Mouse (Mus musculus) heart, adult 2 months (tissue): ENCODE data around the gene Urgcp. TPM values are rescaled to one million over a fixed set of nuclear protein-coding genes. Genes with fewer than 3 reads are reported as not detected.

Experiments
- DNase-seq, 2 experiments: peaks; one replicate each; pipeline ENCODE4 v3.0.0; 2021
- H3K27ac ChIP-seq: fragments of 200-600 bp; 2 replicates; pipeline ENCODE4 v1.8.1; 2022
- H3K27me3 ChIP-seq: fragments of 200-500 bp; 2 replicates; pipeline ENCODE4 v1.6.1; 2012; ENCODE audit warnings: mild to moderate bottlenecking, low read length, inconsistent platforms, mixed read lengths; ENCODE audit not compliant: control insufficient read depth, insufficient read depth
- H3K36me3 ChIP-seq: fragments of 200-500 bp; 2 replicates; pipeline ENCODE4 v1.6.1; 2012; ENCODE audit warnings: low read length, inconsistent platforms; ENCODE audit not compliant: control insufficient read depth, insufficient read depth
- H3K4me1 ChIP-seq: fragments of 200-500 bp; 2 replicates; pipeline ENCODE4 v1.6.1; 2011; ENCODE audit warnings: low read length; ENCODE audit not compliant: control insufficient read depth, insufficient read depth
- H3K4me3 ChIP-seq: fragments of 200-600 bp; 2 replicates; pipeline ENCODE4 v1.8.1; 2022
- H3K79me2 ChIP-seq: fragments of 200-500 bp; replicated peaks from 2 replicates; pipeline ENCODE4 v1.6.1; 2012; ENCODE audit warnings: mild to moderate bottlenecking, inconsistent platforms, low read length, moderate library complexity, mixed read lengths; ENCODE audit not compliant: control insufficient read depth, insufficient read depth
- H3K9ac ChIP-seq: fragments of 200-500 bp; 2 replicates; pipeline ENCODE4 v1.6.1; 2012; ENCODE audit warnings: low read depth, mild to moderate bottlenecking, control low read depth, inconsistent platforms, low read length, mixed read lengths
- CTCF ChIP-seq: fragments of 200-600 bp; IDR thresholded peaks from 2 replicates; pipeline ENCODE4 v1.8.1; 2022; ENCODE audit warnings: antibody characterized with exemption, mild to moderate bottlenecking, moderate library complexity
- EP300 ChIP-seq: fragments of 200-500 bp; IDR thresholded peaks from 2 replicates; pipeline ENCODE4 v1.6.1; 2011; ENCODE audit warnings: low read depth, low read length, control low read depth; ENCODE audit not compliant: insufficient read depth
- POLR2A ChIP-seq: fragments of 200-500 bp; IDR thresholded peaks from 2 replicates; pipeline ENCODE4 v1.6.1; 2011; ENCODE audit warnings: mild to moderate bottlenecking, low read depth, low read length, control low read depth; ENCODE audit not compliant: insufficient read depth
- WGBS: fragments of 180-500 bp; shearing (Covaris S2); methylation state at CpG from one replicate; pipeline ENCODE4 v1.1.7; 2018; 5-methylcytosine and 5-hydroxymethylcytosine counted together
- intact Hi-C: fragments of 180-260 bp; cut with DNase I; formaldehyde crosslinking; loops from one replicate; pipeline ENCODE4 v1.15.1; 2025
- polyA plus RNA-seq: library from polyadenylated mRNA; depleted of rRNA; stranded (reverse); fragments of >200 nt; gene quantifications from 2 replicates; pipeline ENCODE4 v1.2.3, GENCODE M21; 2012
- total RNA-seq, 2 experiments: library from RNA; stranded (reverse); gene quantifications; 2 replicates each; pipeline ENCODE4 v1.2.3; 2021

The Urgcp gene
- total and polyA plus RNA-seq, 3 experiments = 26.1 to 69.8 (median 58.5) TPM

DNA sequence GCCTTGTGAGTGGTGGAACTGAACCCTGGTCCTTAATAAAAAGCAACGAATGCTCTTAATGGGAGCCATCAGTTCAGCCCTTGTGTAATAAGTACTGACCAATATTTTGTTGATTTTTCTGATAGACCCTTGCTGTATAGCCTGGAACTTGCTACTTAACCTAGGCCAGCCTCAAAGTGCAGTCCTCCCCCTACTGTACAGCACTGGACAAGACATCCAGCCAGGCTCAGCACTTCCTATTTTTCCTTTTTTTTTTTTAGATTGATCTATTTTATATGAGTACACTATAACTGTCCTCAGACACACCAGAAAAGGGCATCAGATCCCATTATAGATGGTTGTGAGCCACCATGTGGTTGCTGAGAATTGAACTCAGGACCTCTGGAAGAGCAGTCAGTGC is 58.8 kb downstream of the Urgcp start:
- Histone ChIP-seq H3K27me3 (no peaks in the 10 kb centered on the region), H3K27ac (no peak overlapping the region), H3K36me3 (no peaks in the 10 kb centered on the region), H3K4me1 (peaks cover 5% of the 10 kb centered on the region), H3K4me3 (no peak overlapping the region), H3K9ac (no peak overlapping the region), H3K79me2 (0 out of 2 replicates have a peak, but pooled peaks cover 2% of the 10 kb centered on the region)
- TF ChIP-seq POLR2A = no peak
- TF ChIP-seq CTCF = 0 out of 2 replicates have a peak, but pooled peaks have one; percentile 2
- intact Hi-C loops = loop anchor here (10.0 kb wide), 1 partner anchor 561 kb away; the partner anchor contains the start of gene Ddx56
- no peak for DNase-seq
- 95% methylated on average over 1 of the region's 1 CpGs for WGBS

DNA sequence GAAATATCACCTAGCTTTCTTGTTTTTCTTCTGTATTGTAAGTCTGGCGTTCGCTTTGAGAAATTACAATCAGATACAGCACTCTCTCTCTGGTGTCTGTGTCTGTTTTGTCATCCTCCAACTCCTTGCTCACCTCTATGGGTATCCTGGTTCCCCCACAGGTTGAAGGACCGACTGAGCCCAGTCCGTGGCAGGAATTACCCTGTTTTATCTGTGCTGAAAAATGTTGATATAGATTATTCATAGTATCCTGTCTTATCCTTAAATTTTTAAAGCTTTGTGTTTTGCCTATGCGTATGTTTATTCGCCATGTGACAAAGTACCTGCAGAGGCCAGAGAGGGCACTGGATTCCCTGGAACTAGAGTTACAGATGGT is 59.2 kb downstream of the Urgcp start:
- H3K4me1 ChIP-seq = peaks cover 5% of the 10 kb centered on the region
- no peak overlapping the region for H3K27ac ChIP-seq
- no peak overlapping the region for H3K4me3 ChIP-seq
- no peak overlapping the region for H3K9ac ChIP-seq
- 91% methylated on average over 6 of the region's 6 CpGs for WGBS
- intact Hi-C loops = loop anchor here (10.0 kb wide), 1 partner anchor 562 kb away; the partner anchor contains the start of gene Ddx56
- TF ChIP-seq POLR2A (no peak), EP300 (no peak), CTCF (no peak)
- no peak for DNase-seq
- H3K27me3 ChIP-seq = no peaks in the 10 kb centered on the region
- no peaks in the 10 kb centered on the region for H3K36me3 ChIP-seq
- 0 out of 2 replicates have a peak, but pooled peaks cover 2% of the 10 kb centered on the region for H3K79me2 ChIP-seq

DNA sequence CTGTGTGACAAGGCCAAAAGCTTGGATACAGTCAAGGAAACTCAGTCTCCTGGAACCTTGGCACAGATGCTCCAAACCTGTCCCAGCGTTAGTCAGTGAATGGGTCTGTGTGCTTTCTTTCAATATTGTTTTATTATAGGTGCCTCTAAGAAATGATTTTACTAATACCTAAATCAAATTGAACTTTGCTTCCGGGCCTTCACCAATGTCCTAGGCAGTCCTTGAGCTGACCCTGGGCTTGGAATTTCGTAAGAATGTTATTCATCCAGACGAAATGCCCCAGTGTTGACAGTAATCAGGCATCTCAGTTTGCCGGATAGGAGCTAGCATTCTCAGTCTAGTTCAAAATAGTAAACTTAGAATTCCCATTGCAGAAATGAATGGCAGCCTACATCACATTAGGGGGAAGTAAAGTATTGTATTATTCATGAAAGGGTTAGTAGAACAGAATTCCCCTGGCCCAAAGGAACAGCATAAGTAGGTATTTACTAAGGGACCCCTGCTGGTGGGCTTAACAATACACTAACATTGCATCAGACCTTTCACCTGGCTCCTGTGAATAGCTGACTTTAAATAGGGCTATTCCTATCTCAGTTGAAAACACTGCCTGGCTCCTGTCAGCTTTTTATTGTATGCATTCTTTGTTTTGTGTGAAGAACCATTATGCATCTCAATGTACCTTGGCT is 59.8 kb downstream of the Urgcp start:
- H3K9ac ChIP-seq = no peak overlapping the region
- 0 out of 2 replicates have a peak, but pooled peaks cover 2% of the 10 kb centered on the region for H3K79me2 ChIP-seq
- H3K36me3 ChIP-seq = no peaks in the 10 kb centered on the region
- intact Hi-C loops = loop anchor here (10.0 kb wide), 1 partner anchor 562 kb away; the partner anchor contains the start of gene Ddx56
- TF ChIP-seq POLR2A (no peak), CTCF (no peak), EP300 (no peak)
- H3K4me1 ChIP-seq = peaks cover 5% of the 10 kb centered on the region
- H3K27ac ChIP-seq = no peak overlapping the region
- H3K27me3 ChIP-seq = no peaks in the 10 kb centered on the region
- DNase-seq = no peak
- no peak overlapping the region for H3K4me3 ChIP-seq
- WGBS = 71% methylated on average over 5 of the region's 5 CpGs

DNA sequence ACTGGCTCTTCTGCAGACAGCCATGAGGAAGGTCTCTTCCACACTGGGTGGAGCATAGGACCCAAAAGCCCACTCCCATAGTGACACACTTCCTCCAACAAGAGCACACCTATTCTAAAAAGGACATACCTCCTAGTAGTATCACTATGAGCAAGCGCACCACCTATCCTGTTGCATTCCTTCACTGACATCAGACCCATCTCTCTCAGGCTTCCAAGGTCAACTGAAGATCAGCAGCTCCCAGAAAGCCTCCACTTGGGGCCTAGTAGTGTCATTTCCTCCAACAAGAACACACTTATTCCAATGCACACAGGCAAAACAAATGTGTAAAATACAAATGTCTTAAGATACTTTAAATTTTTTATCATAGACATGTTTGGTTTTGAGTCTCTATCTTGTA is 60.4 kb downstream of the Urgcp start:
- WGBS = 100% methylated on average over 1 of the region's 1 CpGs
- Histone ChIP-seq H3K27me3 (no peaks in the 10 kb centered on the region), H3K27ac (no peak overlapping the region), H3K4me3 (no peak overlapping the region), H3K4me1 (peaks cover 4% of the 10 kb centered on the region), H3K36me3 (no peaks in the 10 kb centered on the region), H3K9ac (no peak overlapping the region), H3K79me2 (no peaks in the 10 kb centered on the region)
- intact Hi-C loops = loop anchor here (10.0 kb wide), 1 partner anchor 563 kb away; the partner anchor contains the start of gene Ddx56
- no peak for DNase-seq
- TF ChIP-seq POLR2A (no peak), EP300 (no peak), CTCF (no peak)

DNA sequence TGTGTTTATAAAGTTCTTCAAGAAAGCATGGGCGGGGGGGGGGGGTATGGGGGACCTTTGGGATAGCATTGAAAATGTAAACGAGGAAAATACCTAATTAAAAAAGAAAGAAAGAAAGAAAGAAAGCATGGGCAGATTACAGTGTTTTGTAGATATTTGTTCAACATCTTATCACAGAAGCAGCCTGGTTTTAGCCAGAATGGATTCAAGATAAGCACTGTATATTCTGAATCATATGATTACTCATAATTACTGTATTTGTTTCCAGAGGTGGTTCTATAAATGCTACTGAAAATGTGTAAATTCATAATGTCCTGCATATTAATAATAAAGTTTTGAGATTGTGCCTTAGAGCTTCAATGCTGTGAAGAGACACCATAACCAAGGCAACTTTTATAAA is 60.9 kb downstream of the Urgcp start:
- Histone ChIP-seq H3K36me3 (no peaks in the 10 kb centered on the region), H3K27me3 (no peaks in the 10 kb centered on the region), H3K79me2 (no peaks in the 10 kb centered on the region), H3K27ac (no peak overlapping the region), H3K4me3 (no peak overlapping the region), H3K4me1 (no peaks in the 10 kb centered on the region), H3K9ac (no peak overlapping the region)
- 65% methylated on average over 2 of the region's 2 CpGs for WGBS
- intact Hi-C loops = loop anchor here (10.0 kb wide), 1 partner anchor 564 kb away; the partner anchor contains the start of gene Ddx56
- DNase-seq = no peak
- no peak for TF ChIP-seq EP300

DNA sequence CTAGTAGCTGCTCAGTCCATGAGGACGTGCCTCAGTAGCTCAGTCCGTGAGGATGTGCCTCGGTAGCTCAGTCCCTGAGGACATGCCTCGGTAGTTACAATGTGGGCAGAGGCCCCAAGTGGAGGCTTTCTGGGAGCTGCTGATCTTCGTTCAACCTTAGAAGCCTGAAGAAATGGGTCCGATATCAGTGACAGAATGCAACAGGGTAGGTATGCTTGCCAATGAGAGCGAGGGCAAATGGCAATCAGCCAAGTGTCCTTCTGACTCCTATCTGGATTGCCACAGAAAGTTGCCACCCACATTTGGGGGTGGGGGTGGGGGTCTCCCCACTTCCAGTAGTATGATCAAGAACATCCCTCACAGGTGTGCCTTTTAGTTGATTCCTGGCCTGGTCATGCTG is 61.4 kb downstream of the Urgcp start:
- 83% methylated on average over 7 of the region's 7 CpGs for WGBS

More for the DNA sequence above, 61.4 kb downstream of the Urgcp start:
- Histone ChIP-seq H3K79me2 (no peaks in the 10 kb centered on the region), H3K36me3 (no peaks in the 10 kb centered on the region), H3K27me3 (no peaks in the 10 kb centered on the region), H3K4me3 (no peak overlapping the region), H3K27ac (no peak overlapping the region), H3K9ac (no peak overlapping the region), H3K4me1 (no peaks in the 10 kb centered on the region)
- intact Hi-C loops = loop anchor here (10.0 kb wide), 1 partner anchor 564 kb away; the partner anchor contains the start of gene Ddx56
- TF ChIP-seq EP300 (no peak), CTCF (no peak), POLR2A (no peak)
- no peak for DNase-seq
